Mouse (Mus musculus) left cerebral cortex, adult 2 months (tissue): ENCODE measurements at regions not wholly inside any gene's neighbourhood (a gene's known extent, or its start where the extent isn't known, plus 50 kb on each side); places are given as distances from the start of the nearest gene placed in this dataset.

Source experiments
- DNase-seq, 2 experiments: peaks; one replicate each; pipeline ENCODE4 v3.0.0; 2021 to 2022; ENCODE audit warnings: low spot score in 2 of 2, mixed read lengths in 1 of 2; ENCODE audit errors: extremely low spot score in 1 of 2
- H3K27ac ChIP-seq: fragments of 200-600 bp; 2 replicates; pipeline ENCODE4 v1.8.1; 2022
- H3K4me3 ChIP-seq: fragments of 200-600 bp; 2 replicates; pipeline ENCODE4 v1.8.1; 2022
- CTCF ChIP-seq: fragments of 200-600 bp; IDR thresholded peaks from 2 replicates; pipeline ENCODE4 v1.8.1; 2022; ENCODE audit warnings: antibody characterized with exemption, mild to moderate bottlenecking, moderate library complexity
- intact Hi-C: fragments of 180-260 bp; cut with DNase I; formaldehyde crosslinking; loops from one replicate; pipeline ENCODE4 v1.15.1; 2025

DNA sequence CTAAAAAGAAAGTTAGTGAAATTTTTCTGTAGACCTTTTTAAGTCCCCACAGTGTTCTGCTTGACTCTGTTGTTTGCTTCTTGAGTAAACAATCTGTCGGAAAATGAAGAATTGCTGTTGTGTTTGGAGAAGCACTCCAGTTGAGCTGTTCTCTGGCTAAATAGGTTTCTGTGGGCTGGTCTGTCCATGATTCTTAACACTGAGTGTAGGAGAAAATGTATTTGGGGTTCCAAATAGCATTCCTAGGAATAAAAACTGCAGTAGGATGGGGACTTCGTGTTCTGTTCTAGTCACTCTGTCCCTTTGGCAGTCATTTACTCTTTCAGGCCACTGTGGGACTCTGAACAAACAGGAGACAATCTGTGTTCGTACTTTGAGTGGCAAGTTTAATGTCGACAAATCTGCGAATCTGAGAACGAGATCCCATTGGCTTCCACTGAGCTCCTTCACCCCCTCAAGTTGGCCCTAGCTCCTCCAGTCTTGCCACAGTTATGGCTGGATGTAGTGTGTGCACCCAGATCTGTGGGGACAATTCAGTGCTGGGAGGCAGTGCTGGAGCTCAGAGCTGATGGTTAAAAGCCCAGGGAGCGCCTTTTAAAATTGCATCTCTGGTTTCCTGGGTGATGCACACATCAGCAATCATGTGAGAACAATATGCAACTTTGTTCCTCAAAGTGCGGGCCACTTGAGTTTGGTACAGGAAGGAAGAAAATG is 330.2 kb downstream of the Lmbrd1 start:
- Histone ChIP-seq H3K27ac (0 out of 2 replicates have a peak overlapping the region, but pooled peaks have one; percentile 24), H3K4me3 (no peak overlapping the region)
- DNase-seq, result peak in 1 of 2 experiments; percentile 13
- no peak for TF ChIP-seq CTCF
- intact Hi-C loops, result loop anchor here (1.0 kb wide), 1 partner anchor 70 kb away; no protein-coding TSS in a partner anchor

DNA sequence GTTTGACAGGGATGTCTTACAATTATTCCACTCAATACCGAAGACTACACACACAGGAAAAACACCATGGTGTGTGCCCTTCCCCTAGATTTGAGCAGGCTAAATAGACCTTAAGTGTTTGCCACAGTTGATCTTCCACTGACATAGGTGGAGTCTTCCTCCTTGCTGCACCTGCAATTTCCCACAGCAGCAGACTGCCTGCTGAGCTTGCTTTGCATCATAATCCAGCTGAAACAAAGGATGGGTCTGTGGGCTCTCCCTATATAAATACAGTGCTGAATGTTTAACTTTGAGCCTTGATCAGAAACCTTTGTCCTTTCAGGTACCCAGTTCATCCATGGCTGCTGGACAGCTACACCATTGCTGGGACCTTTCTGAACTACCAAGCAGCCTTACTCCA is 334.3 kb downstream of the Lmbrd1 start:
- no peak for DNase-seq
- intact Hi-C loops, result no loop called here
- TF ChIP-seq CTCF, result no peak

More for the DNA sequence above, 334.3 kb downstream of the Lmbrd1 start:
- no peak overlapping the region for H3K27ac ChIP-seq
- H3K4me3 ChIP-seq, result no peak overlapping the region
